Mouse (Mus musculus): ENCODE results near the gene Noa1.

Noa1 gene

GRCm38 (mm10) chr5:77290606-77291005, 19.3 kb downstream of the Noa1 start:
- DNase-seq (ENCODE audit: low spot score in 2 of 2): no peak

- peak; percentile 88 to 89 for DNase-seq (ENCODE audit: low spot score in 2 of 2)
Observed at GRCm38 (mm10) chr5:77289686-77290085, 20.2 kb downstream of the Noa1 start.

GRCm38 (mm10) chr5:77287901-77288300, 22.0 kb downstream of the Noa1 start:
- DNase-seq (ENCODE audit: low spot score in 2 of 2): peak in 1 of 2 experiments; percentile 9

GRCm38 (mm10) chr5:77286904-77287303, 23.0 kb downstream of the Noa1 start:
- no peak for DNase-seq (ENCODE audit: low spot score in 2 of 2)

- DNase-seq (ENCODE audit: low spot score in 2 of 2): no peak
Observed at GRCm38 (mm10) chr5:77285685-77286084, 24.2 kb downstream of the Noa1 start.

- DNase-seq (ENCODE audit: low spot score in 2 of 2): no peak
Observed at GRCm38 (mm10) chr5:77282242-77282641, 27.6 kb downstream of the Noa1 start.

- no peak for DNase-seq (ENCODE audit: low spot score in 2 of 2)
Observed at GRCm38 (mm10) chr5:77281518-77282174, 28.2 kb downstream of the Noa1 start.

GRCm38 (mm10) chr5:77277204-77277603, 32.7 kb downstream of the Noa1 start:
- DNase-seq (ENCODE audit: low spot score in 2 of 2): no peak

- peak; percentile 12 to 48 for DNase-seq (ENCODE audit: low spot score in 2 of 2)
Observed at GRCm38 (mm10) chr5:77275950-77276349, 33.9 kb downstream of the Noa1 start.

GRCm38 (mm10) chr5:77273151-77273550, 36.7 kb downstream of the Noa1 start:
- peak; percentile 74 to 76 for DNase-seq (ENCODE audit: low spot score in 2 of 2)

- DNase-seq (ENCODE audit: low spot score in 2 of 2): no peak
Observed at GRCm38 (mm10) chr5:77269399-77269798, 40.5 kb downstream of the Noa1 start.

- no peak for DNase-seq (ENCODE audit: low spot score in 2 of 2)
Observed at GRCm38 (mm10) chr5:77267957-77268624, 41.8 kb downstream of the Noa1 start.

- DNase-seq (ENCODE audit: low spot score in 2 of 2): no peak
Observed at GRCm38 (mm10) chr5:77267441-77267840, 42.4 kb downstream of the Noa1 start.

GRCm38 (mm10) chr5:77266886-77267401, 42.9 kb downstream of the Noa1 start:
- peak; percentile 40 to 56 for DNase-seq (ENCODE audit: low spot score in 2 of 2)

- DNase-seq (ENCODE audit: low spot score in 2 of 2): peak; percentile 51 to 62
Observed at GRCm38 (mm10) chr5:77266066-77266885, 43.6 kb downstream of the Noa1 start.

GRCm38 (mm10) chr5:77265671-77266065, 44.2 kb downstream of the Noa1 start:
- peak; percentile 78 to 79 for DNase-seq (ENCODE audit: low spot score in 2 of 2)

- DNase-seq (ENCODE audit: low spot score in 2 of 2): peak; percentile 67 to 77
Observed at GRCm38 (mm10) chr5:77265081-77265670, 44.7 kb downstream of the Noa1 start, which contains the start of gene Rest. Gene Rest (plus strand): TSS chr5:77265491.

GRCm38 (mm10) chr5:77262105-77262504, 47.8 kb downstream of the Noa1 start:
- DNase-seq (ENCODE audit: low spot score in 2 of 2): no peak

GRCm38 (mm10) chr5:77261137-77261536, 48.7 kb downstream of the Noa1 start:
- no peak for DNase-seq (ENCODE audit: low spot score in 2 of 2)

- no peak for DNase-seq (ENCODE audit: low spot score in 2 of 2)
Observed at GRCm38 (mm10) chr5:77260141-77260540, 49.7 kb downstream of the Noa1 start.

GRCm38 (mm10) chr5:77259315-77259714, 50.6 kb downstream of the Noa1 start:
- DNase-seq (ENCODE audit: low spot score in 2 of 2): no peak

GRCm38 (mm10) chr5:77257603-77258002, 52.3 kb downstream of the Noa1 start:
- no peak for DNase-seq (ENCODE audit: low spot score in 2 of 2)

All from spleen, postnatal 36 days (tissue).